Mouse (Mus musculus): ENCODE results near the gene Coq2.

Gene Coq2

DNA sequence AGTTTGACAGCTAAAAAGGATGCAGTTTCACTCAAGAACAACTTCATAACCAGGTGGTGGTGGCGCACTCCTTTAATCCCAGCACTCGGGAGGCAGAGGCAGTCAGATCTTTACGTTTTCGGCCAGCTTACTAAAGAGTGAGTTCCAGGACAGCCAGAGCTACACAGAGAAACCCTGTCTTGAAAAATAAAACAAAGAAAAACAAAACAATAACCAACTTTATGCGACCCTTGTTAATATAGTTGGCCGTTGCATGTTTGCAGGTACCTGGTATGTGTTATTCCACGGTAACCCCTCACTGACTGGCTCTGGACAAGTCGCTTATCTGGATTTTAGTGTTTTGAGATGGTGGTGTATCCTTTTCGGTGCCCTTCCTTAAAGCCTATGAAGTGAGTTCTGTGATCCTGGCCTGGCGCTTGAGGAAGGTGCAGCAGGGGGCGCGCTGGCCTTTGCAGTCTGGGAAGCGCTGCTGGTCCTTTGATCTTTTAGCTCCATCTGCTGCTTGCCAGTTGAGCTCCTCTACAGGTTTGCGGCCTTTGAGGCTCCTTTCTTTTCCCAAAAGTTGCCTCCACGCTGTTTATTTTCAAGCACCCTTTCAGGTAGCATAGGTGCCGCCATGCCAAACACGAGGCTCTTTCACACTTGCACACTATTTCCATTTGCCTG lies at the start of gene Coq2:
TSS of gene Coq2 (minus strand) at position 430 of the 666 bp plus-strand sequence.
- DNase-seq, result peak; percentile 83 to 84

DNA sequence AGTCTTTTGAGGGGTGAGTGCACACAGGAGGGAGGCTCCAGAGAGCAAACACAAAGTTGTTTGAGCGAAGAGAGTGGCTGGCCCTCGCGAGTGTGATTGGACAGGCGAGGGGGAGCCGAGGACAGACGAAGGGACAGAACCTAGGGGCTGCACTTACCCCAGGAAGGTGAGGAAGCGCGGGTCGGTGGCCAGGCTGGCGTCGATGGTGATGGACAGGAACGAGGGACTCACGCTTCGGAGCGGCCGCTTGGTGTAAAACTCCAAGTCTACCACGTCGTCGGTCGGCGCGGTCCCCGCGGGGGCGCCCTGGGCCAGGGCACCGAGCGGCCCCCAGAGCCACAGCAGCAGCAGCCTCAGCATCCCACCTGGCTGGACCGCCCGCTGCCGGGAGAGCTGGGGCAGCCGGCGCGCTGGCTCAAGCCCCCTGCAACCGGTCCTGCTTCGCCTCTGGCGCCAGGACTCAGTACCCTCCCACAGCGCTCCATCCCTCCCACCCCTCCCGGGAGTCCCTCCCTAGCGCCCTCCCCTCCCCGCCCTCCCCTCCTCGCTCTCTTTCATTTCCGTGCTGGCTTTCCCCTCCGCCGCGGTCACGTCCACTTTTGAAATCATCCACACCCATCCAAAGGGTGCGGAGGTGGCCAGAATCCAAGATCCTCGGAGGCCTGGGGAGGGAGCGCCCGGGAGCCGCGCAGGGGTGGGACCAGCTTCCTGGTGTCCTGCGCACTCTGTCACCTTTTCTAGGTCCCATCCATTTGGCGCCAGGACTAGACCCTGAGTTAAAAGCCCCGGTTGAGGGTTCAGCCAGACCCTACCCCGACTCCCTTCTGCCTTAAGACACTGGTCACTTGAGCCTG lies 44.5 kb upstream of the Coq2 start, which contains the start of gene Hpse:
TSS of gene Hpse (minus strand) at position 482 of the 854 bp plus-strand sequence.
- DNase-seq, result peak; percentile 58 to 62

DNA sequence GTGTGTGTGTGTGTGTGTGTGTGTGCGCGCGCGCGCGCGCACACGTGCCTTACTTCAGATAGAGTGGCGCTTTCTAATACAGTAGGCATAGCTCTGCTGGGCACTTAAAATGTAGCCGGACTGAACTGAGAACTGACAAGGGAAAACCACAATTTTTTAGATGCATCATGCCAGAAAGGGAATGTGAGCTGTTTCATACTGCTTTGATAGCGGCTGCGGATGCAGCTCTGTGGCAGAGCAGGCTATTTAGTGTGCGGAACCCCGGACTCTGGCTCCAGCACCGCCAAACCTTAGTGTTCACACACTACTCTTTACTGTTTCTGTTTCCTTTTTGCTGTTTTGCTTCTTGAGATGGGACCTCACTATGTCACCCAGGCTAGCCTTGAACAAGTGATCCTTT lies 41.8 kb upstream of the Coq2 start:
- no peak for DNase-seq

DNA sequence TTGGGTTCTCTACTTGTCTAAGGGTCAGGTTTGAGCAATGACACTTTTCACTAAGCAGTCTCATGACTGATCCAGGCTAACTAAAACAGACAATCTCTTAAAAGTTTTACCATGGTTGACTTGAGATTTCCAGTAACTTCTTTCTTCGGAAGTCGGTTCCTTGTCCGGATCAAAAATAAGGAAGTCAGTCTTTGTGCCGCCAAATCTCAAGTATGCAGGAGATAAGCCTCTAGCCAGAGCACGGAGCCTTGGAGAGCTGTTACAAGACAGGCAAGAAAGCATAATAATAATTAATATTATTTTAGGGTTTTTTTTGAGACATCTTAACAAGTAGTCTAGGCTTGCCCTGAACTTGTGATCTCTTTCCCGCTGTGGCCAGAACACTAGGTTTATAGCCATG lies 36.3 kb upstream of the Coq2 start:
- DNase-seq, result no peak

DNA sequence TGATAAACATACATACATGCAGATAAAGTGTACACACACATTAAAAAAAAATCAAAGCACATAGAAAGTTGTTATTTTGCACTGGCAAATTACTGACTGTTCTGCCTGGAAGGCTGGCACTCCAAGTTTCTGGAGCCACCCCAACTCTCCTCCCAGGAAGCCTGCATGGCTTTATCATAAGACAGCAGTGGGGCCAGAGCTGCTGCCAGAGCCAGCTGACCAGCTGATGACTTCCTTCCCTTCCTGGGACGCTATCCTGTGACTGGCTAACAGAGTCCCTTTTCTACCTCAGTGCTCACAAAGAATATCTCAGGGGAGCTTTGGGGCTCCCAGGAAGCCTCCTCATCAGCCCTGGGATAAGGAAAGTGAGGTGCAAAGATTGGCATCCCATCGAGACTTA lies 35.1 kb upstream of the Coq2 start:
- DNase-seq, result no peak

DNA sequence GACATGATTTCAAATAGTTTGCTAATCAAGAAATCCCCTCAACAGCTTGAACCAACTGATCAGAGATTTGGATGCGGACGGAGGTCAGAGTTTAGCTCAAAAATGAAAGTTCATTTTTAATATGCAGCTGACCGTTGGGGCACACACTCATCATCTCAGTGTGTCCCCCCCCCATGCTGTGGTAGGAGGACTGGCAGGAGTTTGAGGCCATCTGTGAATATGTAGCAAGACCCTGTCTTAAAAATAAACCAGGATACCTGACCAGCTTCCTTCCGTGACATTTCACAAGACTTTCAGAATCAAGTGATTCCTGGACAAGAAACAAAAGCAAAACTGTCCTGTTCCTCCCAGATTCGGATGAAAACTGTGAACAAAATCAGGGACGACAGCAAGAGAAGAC lies 34.1 kb upstream of the Coq2 start:
- no peak for DNase-seq

DNA sequence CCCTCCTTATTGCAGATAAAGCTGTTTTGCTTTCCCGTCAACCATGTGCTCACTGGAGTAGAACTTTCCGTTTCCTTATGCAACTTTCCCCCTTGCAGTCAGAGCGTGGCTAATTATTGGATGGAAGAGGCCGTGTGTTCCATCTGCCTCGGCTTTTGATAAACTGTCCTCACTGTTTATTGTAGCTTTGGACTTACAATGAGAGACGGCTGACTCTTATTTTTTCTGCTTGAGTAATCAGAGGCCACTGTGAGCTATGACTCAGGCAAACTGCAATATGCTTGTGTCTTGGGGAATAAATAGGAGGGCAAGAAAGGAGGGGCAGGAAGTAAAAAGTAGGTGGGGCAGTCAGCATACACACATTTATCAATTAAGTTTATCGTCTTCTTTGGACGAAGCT lies 31.7 kb upstream of the Coq2 start:
- DNase-seq, result no peak

DNA sequence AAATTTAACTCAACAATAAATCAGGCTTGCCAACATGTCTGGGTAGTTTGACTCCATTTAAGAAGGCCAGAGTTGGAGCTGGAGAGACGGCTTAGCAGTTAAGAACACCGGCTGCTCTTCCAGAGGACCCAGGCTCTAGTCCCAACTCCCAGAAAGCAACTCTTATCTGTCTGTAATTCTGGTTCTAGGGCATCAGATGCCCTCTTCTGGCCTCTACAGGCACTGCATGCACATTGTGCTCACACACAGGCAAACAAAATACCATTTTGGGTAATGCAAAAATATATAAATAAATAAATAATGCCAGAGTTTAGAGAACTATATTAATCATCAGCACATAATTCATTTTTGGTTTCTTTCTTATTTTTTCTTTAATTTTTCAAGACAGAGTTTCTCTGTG lies 29.3 kb upstream of the Coq2 start:
- DNase-seq, result no peak

DNA sequence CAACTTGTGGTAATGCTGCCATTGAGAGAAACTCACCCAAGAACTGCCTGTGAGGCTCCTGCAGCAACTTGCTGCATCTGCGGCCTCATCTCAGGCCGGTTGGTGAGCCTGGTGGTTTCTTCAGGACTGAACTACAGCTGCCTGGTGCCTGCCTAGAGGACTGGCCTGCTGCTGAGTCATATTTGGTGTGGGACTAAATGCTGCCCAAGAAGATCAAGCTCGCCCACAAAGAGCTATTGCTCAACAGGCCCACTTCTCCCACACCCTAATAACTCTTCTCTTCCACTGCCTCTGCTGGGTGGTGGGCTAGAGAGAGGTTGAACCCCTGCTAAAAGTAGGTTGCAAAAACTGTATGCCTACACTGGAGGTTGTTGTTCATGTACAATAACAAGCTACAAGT lies 27.4 kb upstream of the Coq2 start:
- DNase-seq, result no peak

DNA sequence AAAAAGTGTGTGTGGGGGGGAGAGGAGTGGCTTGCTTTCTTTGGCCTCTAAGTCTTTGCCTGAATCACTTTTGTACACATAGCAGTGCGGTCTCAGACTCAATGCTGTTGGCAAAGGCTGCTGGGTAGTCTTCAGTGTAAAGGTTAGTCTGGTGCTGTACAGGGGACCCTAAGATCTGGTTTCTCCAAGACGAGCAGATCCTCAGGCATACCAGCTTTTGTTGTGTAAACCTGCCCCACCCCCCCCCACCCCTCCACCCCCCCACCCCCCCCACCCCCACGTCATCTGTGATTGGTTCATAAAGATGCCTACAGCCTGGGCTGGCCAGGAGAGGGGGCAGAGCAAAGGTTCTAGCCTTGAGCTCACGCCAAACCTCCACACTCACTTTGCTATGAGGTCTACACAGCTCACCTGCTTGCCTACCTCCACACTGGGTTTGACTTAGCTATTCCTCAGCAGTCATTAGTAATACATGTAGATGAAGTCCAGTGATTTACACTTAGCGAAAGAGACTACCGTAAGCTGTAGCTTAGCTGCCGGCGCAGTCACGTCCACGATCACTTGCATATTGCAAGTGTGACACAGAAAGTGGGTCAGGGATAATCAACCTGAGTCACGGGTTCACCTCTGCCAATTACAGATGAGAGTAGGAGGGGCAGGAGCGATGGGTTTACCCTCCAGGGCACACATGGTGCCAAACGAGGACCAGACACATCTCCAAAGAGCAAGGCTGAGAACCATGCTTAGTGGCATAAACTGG lies 26.1 kb upstream of the Coq2 start:
- no peak for DNase-seq

DNA sequence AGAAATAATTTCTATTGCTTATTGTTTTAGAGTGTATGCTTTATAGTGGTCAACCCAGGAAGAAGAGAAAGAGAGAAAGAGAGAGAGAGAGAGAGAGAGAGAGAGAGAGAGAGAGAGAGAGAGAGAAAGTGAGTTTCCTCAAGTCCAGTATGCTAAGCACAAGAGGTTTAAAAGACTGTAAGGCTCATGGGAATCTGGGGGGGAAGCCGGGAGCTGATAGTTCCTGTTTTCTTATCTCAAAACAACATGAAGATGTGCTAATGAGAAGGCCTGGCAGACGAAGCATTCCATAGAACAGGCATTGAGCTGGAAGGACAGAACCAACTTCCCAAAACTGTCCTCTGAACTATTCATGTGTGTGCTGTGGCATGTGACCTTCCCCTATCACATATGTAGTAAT lies 22.9 kb upstream of the Coq2 start:
- DNase-seq, result no peak

DNA sequence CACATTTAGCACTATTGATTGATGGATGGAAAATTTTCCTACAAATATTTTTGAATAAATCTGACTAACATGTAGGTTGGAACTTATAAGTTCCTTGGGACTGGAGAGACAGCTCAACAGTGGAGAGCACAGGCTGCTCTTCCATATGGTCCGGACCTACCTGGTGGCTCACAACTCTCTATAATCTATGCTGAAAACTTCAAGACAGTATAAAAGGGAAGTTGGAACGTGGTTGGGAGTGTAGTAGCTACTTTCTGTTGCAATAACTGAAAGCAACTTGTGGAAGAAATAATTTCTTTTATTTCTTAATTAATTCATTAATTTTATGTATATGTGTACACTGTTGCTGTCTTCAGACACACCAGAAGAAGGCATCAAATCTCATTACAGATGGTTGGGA lies 22.5 kb upstream of the Coq2 start:
- DNase-seq, result no peak

DNA sequence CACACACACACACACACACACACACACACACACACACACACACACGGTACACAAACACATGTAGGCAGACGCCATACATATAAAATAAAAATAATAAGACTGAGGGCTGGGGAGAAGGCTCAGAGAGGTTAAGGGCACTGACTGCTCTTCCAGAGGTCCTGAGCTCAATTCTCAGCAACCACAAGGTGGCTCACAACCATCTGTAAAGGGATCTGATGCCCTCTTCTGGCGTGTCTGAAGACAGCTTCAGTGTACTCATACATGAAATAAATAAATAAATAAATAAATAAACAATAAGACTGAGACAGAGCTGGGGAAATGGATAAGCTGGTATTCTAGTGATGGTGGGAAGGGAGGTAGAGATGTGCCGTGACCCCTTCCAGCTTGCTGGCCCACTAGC lies 10.7 kb upstream of the Coq2 start:
- no peak for DNase-seq

DNA sequence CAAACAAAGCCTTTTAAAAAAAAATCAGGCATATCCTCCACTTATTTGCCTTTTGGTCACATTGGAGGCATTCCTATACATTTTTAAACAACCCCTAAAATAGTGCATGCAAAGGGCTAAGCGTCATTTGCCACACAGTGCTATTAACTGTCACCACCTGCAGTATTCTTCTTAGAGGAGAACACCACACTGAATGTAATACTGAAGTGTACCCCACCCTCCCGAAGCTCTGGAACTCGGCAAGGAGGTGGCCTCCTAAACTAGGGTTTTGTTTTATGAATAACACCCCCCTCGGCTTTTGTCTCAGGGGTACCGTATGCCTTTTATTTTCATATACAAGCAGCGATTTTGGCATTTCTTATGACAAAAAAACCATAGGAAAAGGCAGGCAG lies 5.6 kb upstream of the Coq2 start:
- no peak for DNase-seq

DNA sequence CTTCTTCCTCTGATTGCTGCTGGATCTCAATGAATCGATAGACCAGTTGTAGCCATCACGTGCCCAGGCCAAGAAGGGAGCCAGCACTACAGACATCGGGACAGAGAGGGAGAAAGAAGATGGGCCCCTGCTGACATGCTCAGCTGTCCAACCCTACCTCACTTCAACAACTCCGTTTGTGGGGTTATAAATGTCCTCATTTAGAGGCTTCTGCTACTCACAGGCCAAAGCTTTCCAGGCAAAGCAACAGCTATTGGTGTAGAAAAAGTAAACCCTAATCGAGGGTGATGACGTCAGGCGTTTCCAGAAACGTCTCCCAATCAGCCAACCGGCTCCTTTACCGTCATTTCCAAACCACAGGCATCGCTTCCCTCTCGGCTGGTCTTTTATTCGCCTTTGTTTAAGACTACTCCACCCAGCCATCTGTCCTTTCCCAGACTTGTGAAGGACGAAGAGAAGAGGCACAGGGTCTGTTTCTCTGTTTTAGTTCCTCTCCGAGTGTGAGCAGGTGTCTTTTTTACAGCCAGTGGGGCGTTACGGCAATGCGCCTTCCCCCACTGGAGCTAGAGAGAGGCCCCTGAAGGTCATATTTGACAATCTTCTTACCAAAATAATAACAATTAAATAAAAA lies 5.1 kb upstream of the Coq2 start:
- no peak for DNase-seq

DNA sequence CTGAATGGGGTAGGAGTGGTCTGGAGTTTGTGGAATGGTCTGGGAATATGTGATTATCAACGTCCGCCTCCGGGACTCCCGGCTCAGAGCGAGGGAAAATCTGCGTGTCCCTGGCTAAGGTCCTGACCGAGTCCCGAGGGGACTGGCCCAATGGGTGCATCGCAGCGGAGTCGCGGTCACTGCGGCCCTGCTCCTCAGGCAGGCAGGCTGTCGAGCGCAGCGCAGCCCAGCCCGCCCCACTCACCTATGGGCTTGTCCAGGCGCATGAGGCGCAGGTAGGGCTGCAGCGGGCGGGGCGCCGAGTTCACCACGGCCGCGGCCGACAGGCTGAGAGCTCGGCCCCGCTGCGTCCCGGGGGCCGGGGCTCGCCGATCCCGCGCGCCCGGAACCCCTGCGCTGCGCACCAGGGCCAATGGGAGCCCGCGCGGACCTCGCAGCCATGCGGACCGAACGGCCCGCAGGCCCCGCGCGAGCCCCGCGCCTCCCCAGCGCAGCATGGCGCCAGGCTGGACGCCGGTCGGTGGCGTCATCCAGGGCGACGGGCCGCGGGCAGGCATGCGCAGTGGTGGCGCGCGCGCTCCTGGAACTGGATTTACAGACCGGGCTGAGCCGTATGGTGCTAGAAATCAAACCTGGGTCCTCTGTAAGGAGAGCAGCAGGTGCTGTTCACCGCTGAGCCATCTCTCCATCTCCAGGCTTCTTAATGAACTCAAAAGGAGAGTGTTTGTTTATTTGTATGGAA lies 1.0 kb downstream of the Coq2 start:
- peak; percentile 79 to 80 for DNase-seq

DNA sequence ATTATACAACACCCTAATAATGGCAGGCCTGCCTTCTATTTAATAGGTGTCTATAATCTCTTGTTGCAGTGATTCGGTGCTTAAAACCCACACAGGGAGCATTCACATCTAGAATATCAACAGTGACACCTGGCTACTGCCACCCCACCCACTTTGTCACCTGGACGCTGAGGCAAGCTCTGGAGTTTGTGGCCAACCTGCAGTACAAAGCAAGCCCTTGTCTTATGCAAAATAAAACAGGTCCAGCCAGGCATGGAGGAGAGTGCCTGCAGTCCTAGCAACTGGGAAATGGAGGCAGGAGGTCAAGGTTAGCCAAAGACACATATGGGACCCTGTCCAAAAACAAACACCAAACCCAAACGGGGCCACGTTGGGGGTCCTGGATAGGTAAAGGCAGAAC lies 2.5 kb downstream of the Coq2 start:
- DNase-seq, result no peak

DNA sequence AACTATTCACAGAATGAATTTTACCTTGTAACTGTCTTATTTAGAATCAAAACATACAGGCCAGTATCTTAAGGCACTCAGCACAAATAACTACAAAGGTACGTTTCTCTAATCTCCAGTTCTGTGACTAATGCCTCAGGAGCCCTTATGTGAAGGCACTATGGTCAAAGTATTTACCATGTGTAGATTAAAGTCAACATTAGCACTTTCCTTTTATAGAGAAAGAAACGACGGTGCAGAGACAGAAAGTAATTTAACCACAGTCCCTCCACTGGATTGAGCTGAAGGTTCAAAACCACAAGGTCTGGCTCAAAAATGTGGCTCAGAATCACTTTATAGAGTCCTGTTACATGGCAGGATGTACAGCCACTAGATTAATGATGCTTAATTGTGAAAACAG lies 3.0 kb downstream of the Coq2 start:
- no peak for DNase-seq

DNA sequence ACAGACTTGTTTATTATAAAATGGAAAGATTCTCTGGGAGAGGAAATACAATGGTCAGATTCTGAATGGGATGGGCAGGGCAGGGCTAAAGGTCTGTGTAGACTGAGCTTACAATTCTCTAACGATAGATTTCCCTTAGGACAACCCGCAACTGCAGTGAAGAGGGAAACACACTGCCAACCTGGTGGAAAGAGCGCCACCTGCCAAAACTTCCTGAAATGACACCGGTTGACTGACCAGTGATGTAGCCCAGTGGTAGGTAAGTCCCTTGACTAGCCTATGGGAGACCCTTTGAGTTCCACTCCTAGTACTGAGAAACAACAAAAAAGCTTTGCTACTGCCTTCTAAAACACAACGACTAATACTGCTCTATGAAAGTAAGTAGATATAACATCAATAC lies 3.5 kb downstream of the Coq2 start:
- peak; percentile 34 to 52 for DNase-seq

DNA sequence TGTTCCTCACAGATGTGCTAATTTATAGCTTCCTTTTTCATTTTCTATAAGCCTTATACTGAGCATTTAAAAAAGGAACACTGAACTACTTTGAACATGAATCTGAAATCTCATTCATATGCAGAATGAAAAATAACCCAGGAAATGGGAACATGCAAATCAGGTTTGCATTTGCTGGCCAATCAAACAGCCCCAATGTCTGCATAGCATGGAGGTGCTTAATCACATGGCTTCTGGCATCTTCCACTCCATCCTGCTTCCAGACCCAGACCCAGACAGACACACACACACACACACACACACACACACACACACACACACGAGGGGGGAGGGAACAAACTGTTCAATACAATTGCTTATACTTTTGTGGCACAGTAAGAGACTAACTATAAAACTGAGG lies 8.0 kb downstream of the Coq2 start:
- DNase-seq, result no peak

DNA sequence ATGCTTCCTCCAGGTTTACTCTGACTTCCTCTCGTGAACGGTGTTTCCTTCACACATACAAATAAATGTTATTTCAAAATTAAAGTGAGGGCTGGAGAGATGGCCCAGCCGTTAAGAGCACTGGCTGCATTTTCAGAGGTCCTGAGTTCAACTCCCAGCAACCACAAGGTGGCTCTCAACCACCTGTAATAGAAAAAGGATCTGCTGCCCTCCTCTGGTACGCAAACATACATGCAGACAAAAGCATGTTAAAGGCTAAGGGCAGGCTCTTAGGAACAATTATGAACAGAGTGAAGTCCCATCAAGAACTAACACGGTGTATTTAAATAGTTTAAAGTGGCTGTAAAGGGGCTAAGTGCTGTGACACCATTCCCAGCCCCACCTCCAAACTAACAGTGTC lies 11.1 kb downstream of the Coq2 start:
- DNase-seq, result peak; percentile 42 to 49

DNA sequence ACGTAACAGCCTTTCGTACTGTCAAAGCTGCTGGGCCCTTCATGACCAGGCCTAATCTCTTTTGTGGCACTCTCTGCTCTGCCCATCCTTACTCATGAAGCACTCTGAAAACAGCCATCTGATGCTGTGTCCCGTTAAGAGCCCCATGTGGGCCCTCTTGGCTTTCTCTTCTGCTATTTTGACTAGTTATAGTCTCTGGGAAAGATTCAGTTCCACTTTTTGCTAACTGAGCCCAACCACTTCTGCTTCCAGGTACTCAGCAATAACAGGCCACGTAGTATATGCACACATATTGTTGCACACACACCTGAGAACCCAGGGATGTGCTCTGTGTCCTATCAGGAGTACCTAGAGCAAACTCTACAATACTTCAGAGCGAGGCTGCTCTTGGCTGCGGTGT lies 11.9 kb downstream of the Coq2 start:
- DNase-seq, result no peak

DNA sequence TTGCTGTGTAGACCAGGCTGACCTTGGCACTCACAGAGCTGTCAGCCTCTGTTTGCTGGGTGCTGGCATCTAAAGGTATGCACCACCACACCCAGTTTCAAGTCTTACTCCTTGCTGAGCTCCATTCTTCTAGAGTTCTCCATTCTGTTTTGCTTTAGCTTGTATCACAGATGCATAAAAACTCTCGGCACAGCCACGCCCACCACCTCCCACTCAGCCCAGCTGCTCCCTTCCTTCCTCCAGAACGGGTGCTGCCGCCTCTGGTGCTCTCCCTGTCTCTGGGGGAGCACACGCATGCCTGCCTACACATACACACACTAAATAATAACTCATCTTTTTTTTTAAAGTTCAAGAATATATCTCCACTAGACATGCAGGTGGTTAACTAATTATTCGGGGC lies 16.5 kb downstream of the Coq2 start:
- no peak for DNase-seq

All from thymus, postnatal 36 days (tissue).